Mouse (Mus musculus) intestine, embryonic 14.5 days (tissue): Measurements from ENCODE around the gene Ccnd3. TPM values are rescaled to one million over a fixed set of nuclear protein-coding genes. Genes with fewer than 3 reads are reported as not detected.

Experiments
- ATAC-seq: fragments of 200-750 bp; cut with Nextera tagmentation; replicated peaks from 2 replicates; pipeline ENCODE4 v1.8.0; 2017; ENCODE audit warnings: low read depth, moderate number of reproducible peaks, moderate TSS enrichment, moderate library complexity; ENCODE audit not compliant: low FRiP score, low TSS enrichment
- DNase-seq: peaks from one replicate; pipeline ENCODE4 v3.0.0-alpha.2; 2018; ENCODE audit warnings: low spot score
- H3K27ac ChIP-seq: fragments of 300-500 bp; sonication (generic); 2 replicates; pipeline ENCODE4 v1.5.1; 2014; ENCODE audit warnings: low read depth, mild to moderate bottlenecking, control low read depth
- H3K27me3 ChIP-seq: fragments of 300-500 bp; sonication (generic); replicated peaks from 2 replicates; pipeline ENCODE4 v1.6.1; 2014; ENCODE audit warnings: low read length, control low read depth; ENCODE audit not compliant: control insufficient read depth, insufficient read depth
- H3K36me3 ChIP-seq: fragments of 300-500 bp; sonication (generic); 2 replicates; pipeline ENCODE4 v1.6.1; 2014; ENCODE audit warnings: low read length, control low read depth; ENCODE audit not compliant: control insufficient read depth, insufficient read depth
- H3K4me1 ChIP-seq: fragments of 300-500 bp; sonication (generic); replicated peaks from 2 replicates; pipeline ENCODE4 v1.6.1; 2014; ENCODE audit warnings: low read length, control low read depth, mixed read lengths; ENCODE audit not compliant: control insufficient read depth, insufficient read depth
- H3K4me2 ChIP-seq: fragments of 300-500 bp; sonication (generic); 2 replicates; pipeline ENCODE4 v1.6.1; 2014; ENCODE audit warnings: low read length
- H3K4me3 ChIP-seq: fragments of 300-500 bp; sonication (generic); 2 replicates; pipeline ENCODE4 v1.5.1; 2014; ENCODE audit warnings: low read depth, low read length, control low read depth, mixed read lengths
- H3K9ac ChIP-seq: fragments of 300-500 bp; sonication (generic); 2 replicates; pipeline ENCODE4 v1.6.1; 2014; ENCODE audit warnings: mild to moderate bottlenecking, low read length
- H3K9me3 ChIP-seq: fragments of 300-500 bp; sonication (generic); 2 replicates; pipeline ENCODE4 v1.6.1; 2016; ENCODE audit warnings: low read length, control low read depth; ENCODE audit not compliant: control insufficient read depth
- WGBS: fragments of 180-500 bp; shearing (Covaris S2); extraction: QIAGEN DNeasy Blood & Tissue Kit; methylation state at CpG from one replicate; pipeline ENCODE4 v1.1.7; 2014; 5-methylcytosine and 5-hydroxymethylcytosine counted together
- polyA plus RNA-seq: library from polyadenylated mRNA; unstranded; fragments of >200 nt; fragmentation: Nextera tagmentation; extraction: Ambion mirVana; gene quantifications from 2 replicates; pipeline ENCODE4 v1.2.1, GENCODE M21; 2014

Gene Ccnd3
- polyA plus RNA-seq, 1 experiment from 2014 or later = 457 TPM

DNA sequence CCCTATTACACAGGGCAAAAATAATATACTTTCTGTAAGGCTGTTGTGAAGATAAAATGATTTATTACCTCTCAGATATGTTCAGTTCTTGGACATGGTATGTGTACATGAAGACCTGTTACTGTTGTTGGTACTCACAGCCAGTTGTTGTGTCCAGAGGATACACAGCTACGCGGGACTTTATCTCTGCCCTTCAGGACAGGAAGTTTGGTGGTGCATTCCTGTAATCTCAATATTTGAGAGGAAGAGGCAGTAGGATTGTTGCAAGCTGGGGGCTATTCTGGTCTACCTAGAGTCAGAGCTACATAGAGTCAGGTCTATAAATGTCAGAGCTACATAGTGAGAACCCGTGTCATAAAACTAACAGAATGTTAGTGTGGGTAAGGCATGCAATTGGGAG, 86.2 kb downstream of the Ccnd3 start:
- DNase-seq (no peak), ATAC-seq (no peak)
- Histone ChIP-seq H3K9ac (no peak overlapping the region), H3K36me3 (no peaks in the 10 kb centered on the region), H3K9me3 (no peaks in the 10 kb centered on the region), H3K4me3 (no peak overlapping the region), H3K27ac (no peak overlapping the region), H3K27me3 (no peaks in the 10 kb centered on the region), H3K4me2 (no peak overlapping the region), H3K4me1 (peaks cover 7% of the 10 kb centered on the region; the same call in 1 of the 2 replicates)
- 72% methylated on average over 3 of the region's 3 CpGs for WGBS

DNA sequence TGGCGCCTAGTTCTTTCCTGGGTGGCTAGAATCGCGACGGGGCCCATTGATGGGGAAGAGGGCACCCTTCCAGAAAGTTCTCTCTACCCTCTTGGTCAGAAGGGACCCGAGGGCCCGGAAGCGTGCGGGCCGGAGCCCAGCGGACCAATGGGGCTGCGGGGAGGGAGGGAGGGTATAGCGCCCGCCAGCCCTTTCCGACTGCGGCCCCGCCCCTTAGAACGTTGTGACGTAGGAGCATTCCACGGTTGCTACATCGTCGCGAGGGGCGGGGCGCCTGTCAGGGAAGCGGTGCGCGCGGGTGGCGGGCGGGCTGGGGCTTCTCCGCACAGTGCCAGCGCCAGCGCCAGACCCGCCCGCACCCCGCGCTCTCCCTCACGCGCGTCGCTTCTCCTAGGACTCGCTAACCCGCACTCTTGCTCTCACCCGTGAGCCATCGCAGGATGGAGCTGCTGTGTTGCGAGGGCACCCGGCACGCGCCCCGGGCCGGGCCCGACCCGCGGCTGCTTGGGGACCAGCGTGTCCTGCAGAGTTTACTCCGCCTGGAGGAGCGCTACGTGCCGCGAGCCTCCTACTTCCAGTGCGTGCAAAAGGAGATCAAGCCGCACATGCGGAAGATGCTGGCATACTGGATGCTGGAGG, 88.5 kb downstream of the Ccnd3 start:
- peaks cover 28% of the 10 kb centered on the region for H3K4me1 ChIP-seq
- H3K4me2 ChIP-seq = peak overlapping the region; percentile 97
- ATAC-seq (peak; percentile 83), DNase-seq (peak; percentile 95)
- H3K4me3 ChIP-seq = peak overlapping the region; percentile 73
- peaks cover 19% of the 10 kb centered on the region for H3K36me3 ChIP-seq
- no peaks in the 10 kb centered on the region for H3K27me3 ChIP-seq
- H3K9me3 ChIP-seq = no peaks in the 10 kb centered on the region
- peak overlapping the region; percentile 88 for H3K9ac ChIP-seq
- under 1% methylated on average over 59 of the region's 63 CpGs for WGBS
- H3K27ac ChIP-seq = peak overlapping the region; percentile 98

DNA sequence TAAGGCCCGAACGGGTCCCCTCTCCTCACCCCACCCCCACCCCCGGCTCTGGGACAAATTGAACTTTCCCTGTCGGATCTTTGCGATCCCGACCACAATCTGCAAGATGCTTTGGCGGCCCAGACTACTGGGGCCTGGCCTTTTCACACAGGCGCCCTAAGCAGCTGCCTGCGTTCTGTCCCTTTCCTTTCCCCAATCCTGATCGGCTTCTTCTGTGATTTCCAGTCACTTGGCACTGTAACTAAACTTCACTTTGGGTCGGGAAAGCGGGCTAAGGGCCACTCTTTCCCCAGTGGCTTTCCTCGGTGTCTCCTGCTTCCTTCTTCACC, 89.0 kb downstream of the Ccnd3 start:
- Histone ChIP-seq H3K4me2 (peak overlapping the region; percentile 97), H3K36me3 (peaks cover 23% of the 10 kb centered on the region), H3K4me3 (peak overlapping the region; percentile 73), H3K4me1 (peaks cover 30% of the 10 kb centered on the region), H3K27ac (peak overlapping the region; percentile 98), H3K9ac (peak overlapping the region; percentile 88), H3K9me3 (no peaks in the 10 kb centered on the region), H3K27me3 (no peaks in the 10 kb centered on the region)
- DNase-seq (no peak), ATAC-seq (no peak)
- under 1% methylated on average over 13 of the region's 13 CpGs for WGBS

DNA sequence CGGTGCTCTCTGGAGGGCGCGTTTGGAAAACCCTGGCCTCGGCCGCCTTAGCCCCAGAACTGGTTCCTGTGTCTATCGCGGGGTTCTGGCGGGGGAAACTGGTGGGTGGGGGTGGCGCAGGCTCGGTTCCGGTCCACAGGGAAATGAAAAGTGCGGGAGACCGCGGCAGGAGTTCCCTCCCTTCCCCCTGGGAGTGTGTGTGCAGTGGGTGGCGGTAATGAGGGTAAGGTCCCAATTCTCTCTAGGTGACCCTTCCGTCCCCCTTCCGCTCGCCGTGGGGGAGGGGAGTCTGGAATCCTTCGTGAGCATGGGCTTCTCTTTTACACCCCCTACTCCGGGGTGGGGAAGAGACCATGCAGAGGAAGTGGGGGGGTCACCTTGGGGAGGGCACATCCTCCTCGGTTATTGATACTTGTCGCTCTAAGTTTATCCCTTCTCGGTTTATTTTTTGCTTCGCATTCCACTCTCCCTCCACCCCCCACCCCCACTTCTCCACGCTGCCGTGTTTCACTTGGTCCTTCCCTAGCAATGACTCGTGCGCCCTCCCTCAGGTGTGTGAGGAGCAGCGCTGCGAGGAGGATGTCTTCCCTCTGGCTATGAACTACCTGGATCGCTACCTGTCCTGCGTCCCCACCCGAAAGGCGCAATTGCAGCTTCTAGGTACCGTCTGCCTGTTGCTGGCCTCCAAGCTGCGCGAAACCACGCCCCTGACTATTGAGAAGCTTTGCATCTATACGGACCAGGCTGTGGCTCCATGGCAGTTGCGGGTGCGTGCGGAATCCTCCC, 89.5 kb downstream of the Ccnd3 start:
- H3K4me2 ChIP-seq = peak overlapping the region; percentile 97
- no peaks in the 10 kb centered on the region for H3K9me3 ChIP-seq
- WGBS = under 1% methylated on average over 42 of the region's 43 CpGs
- peak overlapping the region; percentile 73 for H3K4me3 ChIP-seq
- peaks cover 30% of the 10 kb centered on the region for H3K4me1 ChIP-seq
- DNase-seq (peak; percentile 81), ATAC-seq (no peak)
- H3K27ac ChIP-seq = peak overlapping the region; percentile 98
- H3K27me3 ChIP-seq = no peaks in the 10 kb centered on the region
- H3K36me3 ChIP-seq = peaks cover 28% of the 10 kb centered on the region
- H3K9ac ChIP-seq = peak overlapping the region; percentile 88

DNA sequence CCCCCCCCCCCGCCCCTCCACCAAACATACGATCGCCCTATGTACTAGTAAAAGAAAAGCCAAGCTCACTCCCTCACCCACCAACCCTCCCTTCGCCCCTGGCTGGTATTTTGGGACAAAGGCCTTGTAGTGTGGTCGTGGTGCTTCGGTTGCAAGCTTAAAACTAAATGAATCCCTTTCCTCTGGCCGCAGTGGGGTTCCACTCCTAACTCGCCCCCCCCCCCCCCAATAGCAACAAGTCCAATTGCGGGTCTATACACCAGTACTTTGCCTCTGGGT, 90.1 kb downstream of the Ccnd3 start:
- Histone ChIP-seq H3K27me3 (no peaks in the 10 kb centered on the region), H3K9ac (peak overlapping the region; percentile 88), H3K27ac (peak overlapping the region; percentile 98), H3K36me3 (peaks cover 33% of the 10 kb centered on the region), H3K4me2 (peak overlapping the region; percentile 97), H3K4me3 (peak overlapping the region; percentile 73), H3K9me3 (no peaks in the 10 kb centered on the region), H3K4me1 (peaks cover 30% of the 10 kb centered on the region)
- WGBS = 3% methylated on average over 7 of the region's 9 CpGs
- DNase-seq = no peak
- no peak for ATAC-seq

DNA sequence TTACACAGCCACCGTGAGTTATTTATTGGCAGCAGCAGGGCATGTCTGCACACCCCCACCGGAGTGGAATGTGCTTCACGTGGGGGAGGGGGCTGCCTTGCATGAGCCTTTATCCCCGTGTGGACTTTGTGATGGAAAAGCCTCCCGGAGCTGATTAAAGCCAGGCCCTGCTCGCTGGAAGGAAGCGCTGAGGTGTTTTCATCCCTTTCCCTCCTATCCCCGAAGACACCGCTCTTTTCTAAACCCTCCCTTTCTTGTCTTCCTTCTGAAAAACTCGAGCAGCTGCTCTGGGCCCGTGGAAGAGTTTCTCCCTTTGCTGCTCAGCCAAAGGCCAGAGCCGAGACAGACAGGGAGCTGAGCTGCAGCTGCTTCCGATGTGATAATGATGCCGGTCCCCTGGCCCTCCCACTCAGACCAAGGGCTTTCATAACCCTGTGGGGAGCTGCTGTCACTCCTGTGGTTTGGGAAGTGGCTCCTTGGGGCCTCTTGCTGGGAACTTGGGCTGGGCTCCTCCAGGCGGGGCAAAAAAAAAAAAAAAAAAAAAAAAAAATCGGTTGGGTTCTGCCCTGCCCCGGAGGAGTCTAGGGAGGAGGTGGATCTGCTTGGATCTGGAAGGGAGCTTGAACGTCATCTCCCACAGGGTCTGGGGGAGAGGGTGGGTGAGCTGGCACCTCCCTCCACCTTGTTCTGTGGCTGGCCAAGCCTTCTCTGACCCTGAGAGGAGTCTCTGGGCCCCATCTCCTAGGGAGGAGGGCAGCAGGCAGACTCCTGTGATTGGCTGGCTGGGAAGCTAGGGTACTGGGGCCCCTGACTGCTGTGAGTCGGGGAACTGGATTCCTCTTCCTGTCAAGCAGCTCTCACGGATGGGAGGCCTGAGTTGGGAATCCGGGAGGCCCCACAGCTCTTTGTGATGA, 90.7 kb downstream of the Ccnd3 start:
- Histone ChIP-seq H3K36me3 (peaks cover 39% of the 10 kb centered on the region), H3K4me2 (peak overlapping the region; percentile 97), H3K4me3 (peak overlapping the region; percentile 73), H3K9me3 (no peaks in the 10 kb centered on the region), H3K9ac (peak overlapping the region; percentile 88), H3K27me3 (no peaks in the 10 kb centered on the region), H3K27ac (peak overlapping the region; percentile 98), H3K4me1 (peaks cover 30% of the 10 kb centered on the region)
- DNase-seq (peak; percentile 87), ATAC-seq (peak; percentile 76)
- WGBS = 1% methylated on average over 21 of the region's 21 CpGs

DNA sequence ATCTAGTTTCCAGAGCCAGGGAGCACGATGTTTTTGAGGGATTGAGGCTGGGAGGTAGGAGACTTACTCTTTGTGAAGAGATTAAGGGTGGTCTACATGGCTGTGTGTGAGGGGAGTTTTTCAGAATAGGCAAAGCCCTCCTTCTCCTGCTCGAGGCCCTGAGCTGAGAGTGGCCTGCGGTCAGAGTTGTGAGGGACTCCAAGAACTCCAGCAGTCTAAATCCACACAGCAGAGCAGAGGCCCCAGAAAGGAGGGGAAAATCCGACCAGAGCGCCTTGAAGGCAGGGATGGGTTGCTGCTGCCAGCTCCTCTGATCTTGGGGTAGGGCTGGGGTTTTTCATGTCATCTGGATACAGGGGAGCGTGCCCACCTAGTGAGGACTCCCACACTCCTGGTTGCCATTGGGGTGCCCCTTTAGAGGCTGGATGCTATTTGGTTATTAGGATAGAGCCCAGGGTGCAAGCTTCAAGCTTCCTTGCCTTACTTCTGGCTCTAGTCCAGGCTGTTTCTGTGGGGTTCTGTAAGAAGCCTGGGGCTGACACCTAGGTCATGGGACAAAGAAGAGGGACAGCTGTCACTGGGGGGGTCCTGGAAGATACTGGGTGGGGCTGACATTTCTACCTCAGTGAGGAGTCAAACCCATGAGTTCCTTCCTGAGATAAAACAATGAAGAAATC, 91.4 kb downstream of the Ccnd3 start:
- H3K36me3 ChIP-seq = peaks cover 46% of the 10 kb centered on the region
- DNase-seq (no peak), ATAC-seq (no peak; the same call in 1 of the 2 replicates)
- H3K4me3 ChIP-seq = peak overlapping the region; percentile 73
- peak overlapping the region; percentile 98 for H3K27ac ChIP-seq
- H3K4me1 ChIP-seq = peaks cover 30% of the 10 kb centered on the region
- no peaks in the 10 kb centered on the region for H3K9me3 ChIP-seq
- H3K9ac ChIP-seq = peak overlapping the region; percentile 88
- peak overlapping the region; percentile 97 for H3K4me2 ChIP-seq
- WGBS = 19% methylated on average over 6 of the region's 6 CpGs
- H3K27me3 ChIP-seq = no peaks in the 10 kb centered on the region

DNA sequence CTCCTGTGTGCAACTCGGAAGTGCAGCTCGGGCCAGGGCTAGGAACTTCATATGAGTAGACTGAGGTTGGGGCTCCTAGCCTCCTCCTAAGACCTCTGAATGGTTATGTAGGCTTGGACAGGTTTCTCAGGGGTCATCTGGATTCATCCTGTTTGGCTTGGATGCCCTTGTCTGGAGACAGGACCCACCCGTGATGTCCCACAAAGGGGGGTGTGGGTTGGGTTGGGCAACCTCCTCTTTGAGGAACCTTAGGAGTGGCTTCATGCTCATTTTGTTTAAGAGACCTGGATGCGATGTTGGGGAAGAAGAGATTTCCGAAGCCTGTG, 92.0 kb downstream of the Ccnd3 start:
- peak overlapping the region; percentile 88 for H3K9ac ChIP-seq
- ATAC-seq (no peak), DNase-seq (no peak)
- H3K4me1 ChIP-seq = peaks cover 30% of the 10 kb centered on the region
- no peaks in the 10 kb centered on the region for H3K9me3 ChIP-seq
- H3K4me3 ChIP-seq = peak overlapping the region; percentile 73
- peak overlapping the region; percentile 98 for H3K27ac ChIP-seq
- no peaks in the 10 kb centered on the region for H3K27me3 ChIP-seq
- 52% methylated on average over 5 of the region's 5 CpGs for WGBS
- peaks cover 51% of the 10 kb centered on the region for H3K36me3 ChIP-seq
- H3K4me2 ChIP-seq = peak overlapping the region; percentile 97
